Mouse (Mus musculus) lung, adult 18-20 months (tissue): ENCODE measurements around the gene Col4a3.

ENCODE experiments used
- DNase-seq, 2 experiments: peaks; one replicate each; pipeline ENCODE4 v3.0.0; 2022; ENCODE audit warnings: mixed read lengths in 2 of 2

The Col4a3 gene

DNA sequence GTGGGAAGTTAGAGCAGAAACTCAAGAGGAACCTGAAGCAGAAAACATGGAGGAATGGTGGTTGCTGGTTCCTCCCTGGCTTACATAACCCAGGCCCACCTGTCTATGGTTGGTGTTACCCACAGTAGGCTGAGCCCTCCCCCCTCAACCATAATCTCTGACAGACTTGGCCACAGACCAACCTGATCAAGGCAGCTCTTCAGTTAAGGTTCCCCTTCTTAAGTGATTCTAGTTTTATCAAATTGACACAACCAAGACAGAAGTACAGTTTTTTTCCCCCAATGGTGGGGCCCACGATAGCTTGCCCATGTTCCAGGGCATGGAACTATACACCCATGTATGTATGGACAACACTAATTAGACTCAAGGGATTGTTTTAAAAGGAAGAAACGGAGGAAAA lies 100.1 kb downstream of the Col4a3 start:
- DNase-seq = no peak

DNA sequence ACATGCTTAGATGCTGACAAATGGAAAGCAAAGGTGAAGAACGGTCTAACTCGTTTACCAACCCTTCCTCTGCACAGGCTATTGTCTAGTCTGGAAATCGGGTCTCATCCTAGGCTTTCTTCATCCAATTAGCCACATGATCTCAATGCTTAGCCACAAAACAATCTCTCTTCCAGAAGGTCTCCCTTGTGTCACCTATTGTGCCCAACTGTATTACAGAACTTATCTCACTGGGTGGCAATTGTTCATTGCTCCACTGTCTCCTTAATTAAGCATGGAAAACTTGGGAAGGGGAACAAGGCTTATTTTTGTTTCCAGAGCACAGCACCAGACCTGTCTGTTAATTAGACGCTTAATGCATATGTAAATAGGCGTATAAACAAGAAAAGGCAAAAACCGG lies 101.2 kb downstream of the Col4a3 start:
- no peak for DNase-seq

DNA sequence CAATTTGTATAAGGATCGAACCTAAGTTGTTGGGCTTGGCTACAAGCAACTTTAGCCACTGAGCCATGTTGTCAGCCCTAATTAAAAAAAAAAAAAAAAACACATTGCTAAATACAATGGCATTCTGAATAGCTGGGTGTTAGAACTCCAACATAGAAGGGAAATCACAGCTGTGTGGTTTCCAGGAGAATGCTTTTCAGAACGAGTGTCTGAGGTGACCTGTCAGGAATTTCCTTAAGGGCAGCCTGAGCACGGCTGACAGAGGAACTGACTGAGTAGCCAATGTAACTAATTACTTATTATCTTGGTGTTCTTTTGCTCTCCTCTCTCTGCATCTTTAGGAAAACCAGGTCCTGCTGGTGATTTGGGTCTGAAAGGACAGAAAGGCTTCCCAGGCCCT lies 109.2 kb downstream of the Col4a3 start:
- DNase-seq = no peak

DNA sequence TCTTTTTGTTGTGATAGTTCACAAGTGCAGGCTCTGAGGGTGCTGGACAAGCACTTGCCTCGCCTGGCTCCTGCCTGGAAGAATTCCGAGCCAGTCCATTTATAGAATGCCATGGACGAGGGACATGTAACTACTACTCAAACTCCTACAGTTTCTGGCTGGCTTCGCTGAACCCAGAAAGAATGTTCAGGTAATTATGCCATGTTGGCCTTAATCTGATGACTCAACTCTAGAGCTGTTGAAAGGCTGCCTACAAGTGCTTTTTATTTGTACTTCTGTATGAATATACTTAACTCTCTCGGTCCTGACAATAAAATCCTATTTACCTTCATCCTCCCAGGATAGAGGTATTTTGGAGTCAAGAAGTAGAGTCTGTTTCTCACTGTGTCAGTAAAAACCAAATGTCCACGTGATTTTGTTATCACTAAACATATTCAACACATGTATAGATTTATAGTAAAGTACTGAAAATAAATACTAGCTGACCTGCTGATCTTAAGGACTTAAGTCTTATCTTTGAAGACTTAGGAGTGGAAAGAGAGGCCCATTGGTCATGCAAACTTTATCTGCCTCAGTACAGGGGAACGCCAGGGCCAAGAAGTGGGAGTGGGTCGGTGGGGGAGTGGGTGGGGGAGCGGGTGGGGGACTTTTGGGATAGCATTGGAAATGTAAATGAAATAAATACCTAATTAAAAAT lies 131.2 kb downstream of the Col4a3 start:
- peak; percentile 66 to 67 for DNase-seq

DNA sequence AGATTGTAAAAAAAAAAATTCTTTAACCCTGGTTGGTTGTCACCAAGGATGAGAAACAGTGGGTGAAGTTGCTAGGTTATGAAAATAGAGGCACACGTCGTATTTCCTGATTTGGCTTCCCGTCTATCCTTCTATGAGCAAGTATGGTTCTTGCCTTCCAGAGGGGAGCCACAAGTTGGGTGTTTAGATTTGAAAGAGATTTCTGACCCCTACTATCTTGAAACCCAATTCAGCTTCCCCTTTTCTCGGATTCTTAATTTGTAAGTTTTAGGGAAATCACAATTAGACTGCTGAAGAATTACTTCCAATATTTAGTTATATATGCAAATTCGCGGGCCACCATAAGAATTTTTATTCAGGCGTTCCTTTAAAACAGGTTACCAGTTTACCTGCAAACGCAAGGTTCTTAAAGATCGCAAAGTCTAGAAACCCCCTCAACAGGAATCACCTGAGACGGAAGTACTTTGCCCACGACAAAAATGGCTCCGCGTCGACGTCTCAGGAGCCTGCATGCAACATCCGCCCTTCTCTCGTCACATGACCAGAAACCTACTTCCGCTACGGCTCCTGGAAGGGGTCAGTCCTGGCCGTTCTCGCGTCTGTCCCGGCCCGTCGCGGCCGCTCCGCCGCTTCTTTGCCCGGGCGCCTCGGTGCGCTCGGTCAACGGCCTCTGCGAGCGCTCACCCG lies 137.8 kb downstream of the Col4a3 start, which contains the start of gene Mff:
Gene Mff (plus strand): TSS at position 552 of the 687 bp plus-strand sequence.
- peak; percentile 95 for DNase-seq

DNA sequence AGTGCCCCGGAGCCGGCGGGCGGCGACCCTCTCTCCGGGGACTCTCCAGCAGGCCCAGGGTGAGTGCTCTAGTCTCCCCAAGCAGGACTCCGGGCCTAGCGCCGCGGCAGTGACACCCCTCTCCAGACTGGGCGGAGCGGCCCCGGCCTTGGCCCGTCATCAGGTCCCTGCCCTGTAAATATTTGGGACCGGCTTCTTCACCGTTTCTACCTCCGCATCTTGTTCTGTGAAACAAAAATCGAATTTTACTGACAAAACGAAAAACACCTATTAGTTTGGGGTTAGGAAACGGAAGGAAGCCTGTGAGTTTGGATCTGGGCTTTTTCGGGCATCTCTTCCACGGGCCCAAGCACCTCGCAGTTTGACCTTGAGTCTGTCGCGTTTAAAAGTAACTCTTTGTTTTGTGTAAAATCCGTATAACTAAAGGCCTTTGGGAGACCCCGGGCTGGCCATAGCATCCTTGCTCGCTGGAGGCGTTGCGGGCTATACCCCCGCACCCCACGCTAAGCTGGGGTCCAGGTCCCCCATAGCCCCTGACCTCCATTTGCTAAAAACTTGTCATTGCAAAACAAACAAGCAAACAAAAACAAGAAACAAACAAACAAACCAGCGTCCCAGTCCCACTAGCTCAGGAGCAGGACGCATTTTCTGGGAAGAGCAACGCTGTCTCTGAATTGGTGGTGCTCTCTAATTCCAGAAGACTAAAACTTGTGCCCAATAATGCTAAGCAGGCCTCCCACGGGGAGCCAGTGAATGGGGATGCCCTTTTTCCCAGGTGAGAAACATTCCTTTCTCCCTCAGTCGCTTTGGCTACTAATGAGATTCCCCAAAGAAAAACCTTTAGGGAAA lies 138.5 kb downstream of the Col4a3 start:
- DNase-seq = peak in 1 of 2 experiments; percentile 85

DNA sequence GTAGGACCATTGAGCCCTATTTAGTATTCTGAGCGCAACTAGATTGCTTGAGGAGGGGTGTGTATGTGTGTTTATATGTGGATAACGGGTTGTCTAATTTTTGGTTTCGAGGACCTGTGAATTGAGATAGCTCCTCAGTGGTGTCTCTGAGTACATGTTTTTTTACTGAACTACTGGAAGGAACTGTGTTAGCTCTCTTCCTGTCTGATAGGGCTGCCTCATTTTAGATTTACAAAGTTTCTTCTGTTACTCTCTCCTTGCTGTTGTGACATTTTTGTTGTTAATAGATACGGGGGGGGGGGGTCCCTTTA lies 139.1 kb downstream of the Col4a3 start:
- no peak for DNase-seq

DNA sequence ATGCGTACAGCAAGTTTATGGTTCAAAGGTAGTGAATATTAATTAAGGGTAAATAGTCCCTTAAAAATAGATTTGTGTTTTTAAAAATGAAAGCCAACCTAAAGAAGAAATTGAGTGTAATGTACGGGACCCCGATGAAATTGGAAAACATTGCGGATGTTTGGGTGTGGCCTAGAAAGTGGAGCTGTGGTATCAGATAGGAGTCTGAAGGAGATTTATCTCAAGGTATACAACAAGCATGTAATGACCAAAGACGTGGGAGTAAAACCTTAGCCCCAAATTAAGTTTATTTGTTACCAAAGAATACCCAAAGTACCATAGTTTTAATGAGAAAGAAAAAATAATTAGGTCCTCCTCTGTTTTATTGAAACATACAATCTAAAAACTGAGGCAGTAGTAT lies 139.8 kb downstream of the Col4a3 start:
- DNase-seq = no peak

DNA sequence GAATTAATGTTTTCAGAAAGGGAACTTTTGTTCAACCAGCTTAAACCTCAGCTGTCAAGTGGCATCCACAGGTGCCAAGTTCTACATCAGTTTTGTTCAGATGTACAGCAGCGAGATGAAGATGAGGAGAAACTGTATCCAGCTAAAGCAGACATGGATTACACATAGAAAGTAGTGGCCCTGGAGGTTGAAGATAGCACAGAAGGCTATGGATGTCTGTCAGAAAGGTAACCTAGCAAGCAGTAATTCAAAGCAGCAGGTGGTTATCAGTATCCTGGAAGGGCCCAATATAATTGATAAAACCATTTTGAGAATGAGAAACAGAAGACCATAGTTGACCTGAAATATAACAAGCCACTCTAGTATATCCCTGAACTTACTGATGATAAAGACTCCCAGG lies 146.6 kb downstream of the Col4a3 start:
- DNase-seq = no peak

DNA sequence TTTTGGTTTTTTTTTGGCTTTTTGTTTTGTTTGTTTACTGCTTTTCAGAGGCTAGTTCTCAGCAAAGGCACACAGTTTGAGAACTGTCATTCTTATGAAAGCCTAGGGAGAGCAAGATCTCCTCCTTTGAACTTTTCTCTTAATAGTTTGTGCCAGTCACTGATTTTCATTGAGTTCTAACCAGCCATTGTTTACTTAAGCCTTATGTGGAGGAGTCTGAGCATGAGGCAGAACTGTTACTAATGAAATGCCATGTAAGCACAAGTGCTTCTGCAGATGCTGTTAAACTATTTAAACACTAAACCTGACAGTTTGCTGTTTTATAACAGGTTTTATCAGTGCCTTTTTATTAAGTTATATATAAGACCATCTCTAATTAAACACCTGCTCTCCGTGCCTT lies 151.3 kb downstream of the Col4a3 start:
- no peak for DNase-seq

DNA sequence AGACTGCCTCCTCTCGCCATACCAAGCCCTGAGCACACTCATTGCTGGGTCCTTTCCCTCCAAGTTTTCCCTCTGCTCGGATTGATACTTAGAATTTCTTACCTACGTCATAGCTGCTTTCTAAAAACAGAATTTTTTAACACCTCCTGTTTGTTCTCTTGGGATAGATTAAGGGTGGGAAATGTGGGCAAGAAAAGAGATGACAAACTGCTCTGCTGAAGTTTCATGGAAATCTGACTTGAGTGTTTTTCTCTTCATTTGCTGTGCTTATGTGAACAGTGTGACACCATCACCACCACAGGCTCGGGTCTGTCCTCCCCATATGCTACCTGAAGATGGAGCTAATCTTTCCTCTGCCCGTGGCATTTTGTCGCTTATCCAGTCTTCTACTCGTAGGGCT lies 154.8 kb downstream of the Col4a3 start:
- no peak for DNase-seq

DNA sequence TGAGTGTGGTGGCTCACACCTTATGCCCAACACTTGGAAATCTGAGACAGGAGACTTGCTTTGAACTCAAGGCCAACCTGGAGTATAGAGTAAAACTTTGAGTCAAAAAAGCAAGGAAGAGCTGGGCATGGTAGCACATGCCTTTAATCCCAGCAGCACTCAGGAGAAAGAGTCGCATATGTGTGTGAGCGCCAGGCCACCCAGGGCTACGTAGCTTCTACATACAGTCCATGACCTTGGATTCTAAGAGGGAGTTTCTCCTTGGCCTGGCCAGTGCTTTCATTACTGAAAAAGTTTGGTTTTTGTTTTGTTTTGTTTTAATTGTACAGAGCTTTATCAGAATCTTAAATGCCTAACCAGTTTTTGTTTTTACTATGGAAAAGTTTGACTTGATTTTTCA lies 157.2 kb downstream of the Col4a3 start:
- DNase-seq = no peak

DNA sequence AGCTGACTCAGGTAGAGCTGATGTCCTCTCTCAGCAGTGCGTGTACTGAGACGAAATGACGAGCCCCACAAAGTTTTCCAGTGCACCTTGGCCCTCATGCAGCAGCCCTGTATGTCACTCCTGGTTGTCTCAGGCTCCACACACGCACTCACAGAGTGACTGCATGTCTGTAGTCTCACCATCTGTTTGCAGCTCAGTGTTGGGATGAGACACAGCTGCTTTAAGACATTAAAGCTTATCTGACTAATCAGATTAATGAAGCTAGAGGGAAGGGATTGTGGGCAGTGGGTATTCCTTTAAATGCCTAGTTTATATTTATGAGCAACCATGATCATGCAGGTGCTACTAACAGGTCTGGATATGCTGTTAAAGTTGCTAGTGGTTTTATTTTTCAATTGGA lies 159.7 kb downstream of the Col4a3 start:
- DNase-seq = no peak

DNA sequence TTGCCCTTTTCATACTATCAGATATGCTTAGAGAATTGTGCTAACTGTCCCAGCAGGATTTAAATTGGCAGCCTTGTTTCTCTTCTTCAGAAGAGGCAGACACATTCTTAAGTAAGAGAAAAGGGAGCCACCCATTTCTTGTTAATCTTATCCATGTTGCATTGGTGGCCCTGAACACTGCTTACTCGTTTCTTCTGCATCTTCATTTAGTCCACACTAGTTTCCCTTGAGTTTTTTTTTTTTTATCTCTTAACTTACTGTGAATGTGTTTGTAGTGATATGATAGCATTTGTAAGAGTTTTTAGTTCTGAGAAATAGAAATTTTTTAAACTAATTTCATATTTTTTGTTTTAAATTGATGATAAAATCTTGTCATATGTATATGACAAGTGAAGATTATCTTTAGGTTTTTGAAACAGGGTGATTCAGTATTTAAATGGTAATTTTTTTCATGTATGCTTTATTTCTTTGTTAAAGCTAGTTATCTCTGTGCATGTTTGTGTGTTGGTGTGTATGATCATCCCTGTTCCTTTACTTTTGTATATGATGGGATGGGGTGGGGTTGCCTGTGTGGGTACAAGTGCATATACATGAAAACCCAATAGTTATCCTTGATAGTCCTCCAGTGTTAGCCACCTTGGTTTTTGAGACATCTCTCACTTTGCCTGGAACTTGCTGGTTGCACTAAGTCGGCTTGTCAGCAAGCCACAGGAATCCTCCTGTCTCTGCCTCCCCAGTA lies 161.2 kb downstream of the Col4a3 start:
- no peak for DNase-seq

DNA sequence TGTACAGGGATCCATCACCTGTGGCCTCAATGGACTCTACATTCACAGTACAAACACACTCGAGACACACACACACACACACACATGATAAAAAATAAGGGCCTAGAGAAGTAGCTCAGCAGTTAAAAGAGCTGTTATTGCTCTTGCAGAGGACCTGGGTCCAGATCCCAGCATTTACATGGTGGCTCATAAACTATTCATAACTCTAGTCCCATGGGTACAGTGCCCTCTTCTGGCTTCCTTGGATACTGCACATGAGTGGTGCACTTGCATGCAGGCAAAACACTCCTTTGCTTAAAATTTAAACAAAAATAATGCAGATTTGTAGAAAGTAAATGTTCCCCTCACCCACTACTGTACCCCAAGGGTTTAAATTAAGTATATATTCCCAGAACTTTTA lies 172.8 kb downstream of the Col4a3 start:
- no peak for DNase-seq

DNA sequence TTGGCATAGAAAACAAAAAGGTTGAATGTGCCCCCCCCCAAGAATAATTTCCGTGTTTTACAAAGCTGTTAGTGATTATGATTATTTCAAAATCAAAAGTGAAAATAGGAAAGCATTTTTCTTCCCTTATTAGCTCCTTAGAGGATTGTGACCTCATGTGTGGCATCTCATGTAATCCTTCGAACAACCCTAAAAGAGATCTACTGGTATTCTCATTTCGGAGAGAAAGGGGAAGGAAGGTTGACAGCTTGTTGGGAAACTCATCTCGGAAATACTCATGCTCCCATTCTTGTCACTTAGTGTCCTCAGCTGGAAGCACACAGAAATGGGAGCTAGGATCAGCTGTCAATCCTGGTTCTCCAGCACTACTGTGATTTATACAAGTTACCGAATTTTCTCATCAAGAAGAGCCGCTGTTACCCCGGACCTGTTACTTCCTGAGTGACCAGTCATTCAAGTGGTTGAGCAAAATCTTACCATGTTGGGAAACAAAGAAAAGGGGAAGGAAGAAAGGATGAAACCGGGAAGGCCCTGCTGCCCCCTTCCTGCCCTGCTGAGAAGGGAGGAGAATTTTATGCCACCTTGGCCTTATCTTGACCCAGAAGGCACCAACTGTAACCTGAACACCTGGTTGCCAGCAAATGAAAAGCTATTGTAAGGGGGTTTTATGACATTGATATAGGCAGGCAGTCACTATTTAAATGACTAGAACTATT lies 174.9 kb downstream of the Col4a3 start:
- DNase-seq = no peak

DNA sequence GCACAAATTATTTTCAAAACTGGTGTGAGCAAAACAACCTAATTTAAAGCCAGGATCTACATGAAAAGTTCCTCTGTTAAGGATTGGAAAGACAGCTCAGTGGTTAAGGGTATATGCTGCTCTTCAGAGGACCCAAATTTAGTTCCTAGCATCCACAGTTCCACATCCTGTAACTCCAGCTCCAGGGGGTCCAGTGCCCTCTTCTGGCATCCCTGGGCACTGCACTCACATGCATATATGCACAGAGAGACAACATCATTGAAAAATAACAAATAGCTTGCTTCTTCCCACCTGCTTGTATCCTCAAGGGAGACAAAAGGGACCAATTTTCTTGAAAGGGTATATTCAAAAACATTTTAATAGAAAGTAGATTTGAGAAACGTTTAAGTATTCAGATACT lies 175.6 kb downstream of the Col4a3 start:
- DNase-seq = no peak

DNA sequence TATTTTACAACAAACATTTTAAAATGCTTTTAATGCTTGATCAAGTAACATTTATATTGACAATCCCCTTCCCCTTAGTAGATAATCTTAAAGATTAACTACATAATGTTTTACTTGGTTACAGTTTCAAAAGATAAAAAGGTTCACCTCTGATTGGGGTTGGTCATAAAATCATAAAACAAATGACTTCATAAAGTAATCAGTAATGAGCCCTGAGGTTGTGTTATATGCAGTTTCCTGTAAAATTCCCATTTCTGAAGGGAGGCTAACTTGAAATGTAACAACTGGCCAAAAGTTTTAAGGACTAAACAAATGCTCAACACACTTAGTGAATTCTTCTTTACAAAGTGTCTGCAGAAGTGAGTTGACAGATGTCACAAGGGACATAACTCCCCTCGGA lies 179.5 kb downstream of the Col4a3 start:
- no peak for DNase-seq

DNA sequence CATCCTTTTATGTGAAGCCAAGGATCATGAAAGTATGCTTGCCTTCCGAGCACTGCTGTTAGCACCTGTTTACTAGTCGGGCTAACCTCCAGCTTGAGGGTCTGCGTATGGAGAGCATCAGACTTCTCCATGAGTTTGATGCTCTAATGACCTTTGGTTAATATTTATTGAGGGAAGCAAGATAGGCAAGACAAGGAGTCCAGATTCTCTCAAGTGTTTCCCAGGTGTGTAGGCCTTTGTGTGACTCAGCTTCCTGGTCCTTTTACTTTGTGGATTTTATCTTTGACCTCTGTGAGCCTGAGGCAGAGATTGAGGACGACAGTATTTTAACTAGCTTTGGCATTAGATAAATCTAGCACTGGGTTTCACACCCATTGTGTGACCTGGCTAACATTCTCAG lies 179.9 kb downstream of the Col4a3 start:
- DNase-seq = no peak

DNA sequence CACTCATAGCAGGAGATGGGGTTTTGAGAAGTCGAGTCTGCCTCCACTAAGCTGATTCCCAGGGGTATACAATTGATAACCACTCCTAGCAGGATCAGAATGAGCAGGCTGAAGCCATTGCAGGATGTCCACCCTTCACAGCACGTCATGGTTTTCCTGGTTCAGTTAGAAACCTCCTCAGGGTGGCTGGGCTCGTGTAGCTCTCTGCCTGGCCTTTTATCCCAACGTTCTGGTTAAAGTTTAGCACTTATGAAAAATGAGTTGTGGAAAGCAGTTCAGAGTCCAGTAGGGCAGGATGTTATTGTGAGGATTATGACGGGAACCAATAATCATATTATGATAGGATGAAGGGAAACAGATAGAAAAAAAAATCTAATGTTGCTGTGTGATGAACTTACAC lies 181.5 kb downstream of the Col4a3 start, which contains the start of gene Tm4sf20:
Gene Tm4sf20 (minus strand): TSS at position 193 of the 400 bp plus-strand sequence.
- DNase-seq = no peak

DNA sequence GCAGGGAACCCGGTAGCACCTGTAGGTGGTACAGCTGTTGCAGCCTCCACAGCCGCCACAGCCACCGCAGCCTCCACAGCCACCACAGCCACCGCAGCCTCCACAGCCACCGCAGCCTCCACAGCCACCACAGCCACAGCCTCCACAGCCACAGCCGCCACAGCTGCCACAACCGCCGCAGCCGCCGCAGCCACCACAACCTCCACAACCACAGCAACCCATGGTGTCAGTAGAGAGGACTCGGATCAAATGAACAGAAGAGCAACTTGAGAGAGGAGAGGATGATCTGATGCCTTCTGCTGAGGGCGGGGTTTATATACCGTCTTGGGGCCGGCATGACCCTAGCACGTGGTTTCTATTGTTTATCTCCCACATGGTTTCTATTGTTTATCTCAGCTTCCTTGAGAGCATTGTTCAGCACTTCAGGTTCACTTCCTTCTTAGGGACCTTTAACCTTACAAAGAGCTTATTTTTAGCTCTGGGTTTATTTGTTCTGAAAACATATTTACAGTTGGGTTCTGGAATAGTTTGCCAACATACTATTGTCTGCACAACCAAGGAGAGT lies 184.4 kb downstream of the Col4a3 start, which contains the start of gene Gm47791:
Gene Gm47791 (minus strand): TSS at position 222 of the 565 bp plus-strand sequence.
- no peak for DNase-seq
